Mouse (Mus musculus) heart, postnatal 4 days (tissue): ENCODE measurements at regions not wholly inside any gene's neighbourhood (a gene's known extent, or its start where the extent isn't known, plus 50 kb on each side); places are given as distances from the start of the nearest gene placed in this dataset.
"Not testable (repeated sequence)": the region's sequence is repeated elsewhere in the genome, so short reads cannot be mapped to it uniquely, and the experiment has no call there.

Experiments
- DNase-seq: peaks from one replicate; pipeline ENCODE4 v3.0.0; 2021

DNA sequence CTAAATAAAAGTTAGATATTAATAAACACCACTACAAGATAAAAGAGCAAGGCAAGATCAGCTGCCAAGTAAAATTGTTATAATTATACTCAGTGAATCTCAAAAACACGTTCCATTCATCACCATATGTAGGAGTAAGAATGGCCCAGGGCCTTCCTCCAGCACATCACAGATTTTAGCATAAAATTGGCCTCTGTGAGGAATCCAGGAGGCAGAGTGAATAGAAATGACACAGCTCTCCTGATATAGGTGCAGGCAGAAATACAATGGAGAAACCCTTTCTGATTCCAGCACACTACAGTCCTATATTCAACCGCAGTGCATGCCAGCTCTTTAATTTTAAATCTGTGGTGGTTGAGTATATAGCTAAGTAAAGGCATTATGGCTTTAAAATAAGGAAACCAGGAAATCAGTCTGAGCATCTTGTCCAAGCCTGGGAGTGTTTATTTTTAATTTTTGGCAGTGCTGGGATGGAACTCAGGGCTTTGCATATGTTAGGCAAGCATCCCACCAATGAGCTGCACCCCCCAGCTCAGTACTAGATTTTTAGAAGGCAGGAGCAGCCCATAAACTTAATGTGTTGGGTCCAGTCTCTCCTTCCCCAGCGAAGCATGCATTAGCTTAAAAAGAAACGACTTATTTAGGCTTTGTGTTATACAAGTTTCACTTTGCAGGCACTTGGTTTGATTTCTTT lies 158.3 kb upstream of the Ptprz1 start:
- DNase-seq, result no peak

DNA sequence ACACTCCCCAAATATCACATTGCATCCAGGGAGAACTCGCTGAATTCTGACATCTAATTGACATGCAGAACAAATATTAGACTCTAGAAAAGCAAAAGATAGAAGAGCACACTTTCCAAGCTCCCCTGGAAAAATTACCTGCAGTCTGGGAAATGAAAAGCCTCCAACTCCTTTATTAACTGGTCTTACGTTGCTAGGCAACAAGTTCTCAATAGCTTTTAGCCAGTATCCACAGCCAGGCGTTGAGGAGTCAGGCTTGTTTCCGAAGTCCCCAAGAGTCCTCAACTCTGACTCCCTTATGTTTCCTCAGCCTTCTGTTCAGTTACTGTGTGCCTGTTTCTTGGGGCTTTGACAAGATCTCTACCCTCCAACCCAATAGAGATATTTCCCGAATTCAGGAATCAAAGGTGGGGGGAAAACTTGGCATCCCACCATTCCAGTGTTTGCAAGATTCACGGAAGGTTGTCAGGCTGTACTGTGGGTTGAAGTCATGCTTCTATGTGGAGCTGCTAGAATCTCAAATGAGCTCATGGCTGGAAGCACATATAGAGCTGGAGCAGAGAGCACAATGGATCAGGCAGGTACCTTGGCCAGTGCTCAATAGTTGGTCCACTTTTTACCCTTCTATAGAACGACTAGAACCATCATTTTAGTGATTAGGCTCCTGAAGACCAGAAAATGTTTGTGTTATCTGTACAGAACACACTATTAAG lies 159.0 kb upstream of the Ptprz1 start:
- no peak for DNase-seq

DNA sequence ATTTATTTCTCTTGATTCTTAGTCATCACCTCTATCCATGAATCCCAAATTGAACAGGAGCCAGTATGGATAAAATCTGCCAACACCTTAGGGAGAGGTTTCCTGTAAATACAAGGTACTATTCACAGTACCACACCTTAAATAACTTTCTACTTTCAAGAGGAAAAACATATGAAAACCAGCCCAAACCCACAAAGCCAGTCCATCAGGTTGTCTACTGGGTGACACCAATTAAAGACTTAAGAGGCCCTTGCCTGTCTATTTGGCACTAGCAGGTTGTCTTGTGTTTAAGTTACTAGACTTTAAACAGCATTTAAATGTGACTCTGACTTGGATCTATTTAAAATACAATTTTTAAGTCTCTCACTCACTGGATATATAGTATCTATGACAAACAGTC lies 177.1 kb upstream of the Ptprz1 start:
- no peak for DNase-seq

DNA sequence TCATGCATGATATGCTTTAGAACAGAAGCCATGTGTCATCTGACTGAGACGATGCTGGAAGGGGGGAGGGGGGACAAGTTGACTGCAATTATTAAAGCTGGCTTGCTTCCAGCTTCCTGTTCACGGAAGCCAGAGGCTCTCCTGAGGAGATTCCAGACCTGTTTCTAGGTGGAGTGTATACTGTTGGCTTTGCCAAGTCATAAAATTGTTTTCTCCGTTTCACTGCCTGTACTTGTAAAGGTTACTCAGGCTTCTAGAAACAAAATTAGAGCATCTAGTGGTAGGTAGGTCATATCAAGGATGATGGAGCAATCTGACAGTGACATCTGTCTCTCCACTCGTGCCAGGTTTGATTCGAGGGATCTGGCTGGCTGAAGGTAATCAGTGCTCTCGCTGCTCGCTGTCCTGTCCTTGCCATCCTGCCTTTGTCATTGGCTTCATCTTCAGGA lies 186.6 kb upstream of the Ptprz1 start:
- DNase-seq, result no peak

DNA sequence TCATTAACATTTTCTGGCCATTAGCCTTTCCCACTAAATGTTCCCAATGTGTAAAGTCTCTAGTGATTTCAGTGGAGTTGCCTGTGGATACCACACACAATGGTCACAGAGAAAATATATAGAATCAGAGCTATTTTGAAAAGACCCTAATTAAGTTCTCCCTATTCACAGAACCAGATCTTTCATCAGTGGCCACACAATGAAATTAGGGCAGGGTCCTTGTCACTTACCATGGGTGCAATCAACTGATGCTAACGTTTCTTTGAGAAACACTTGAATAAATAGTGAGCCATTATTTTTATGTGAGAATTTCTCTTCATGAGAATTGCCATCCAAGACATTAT lies 200.7 kb upstream of the Ptprz1 start:
- no peak for DNase-seq

DNA sequence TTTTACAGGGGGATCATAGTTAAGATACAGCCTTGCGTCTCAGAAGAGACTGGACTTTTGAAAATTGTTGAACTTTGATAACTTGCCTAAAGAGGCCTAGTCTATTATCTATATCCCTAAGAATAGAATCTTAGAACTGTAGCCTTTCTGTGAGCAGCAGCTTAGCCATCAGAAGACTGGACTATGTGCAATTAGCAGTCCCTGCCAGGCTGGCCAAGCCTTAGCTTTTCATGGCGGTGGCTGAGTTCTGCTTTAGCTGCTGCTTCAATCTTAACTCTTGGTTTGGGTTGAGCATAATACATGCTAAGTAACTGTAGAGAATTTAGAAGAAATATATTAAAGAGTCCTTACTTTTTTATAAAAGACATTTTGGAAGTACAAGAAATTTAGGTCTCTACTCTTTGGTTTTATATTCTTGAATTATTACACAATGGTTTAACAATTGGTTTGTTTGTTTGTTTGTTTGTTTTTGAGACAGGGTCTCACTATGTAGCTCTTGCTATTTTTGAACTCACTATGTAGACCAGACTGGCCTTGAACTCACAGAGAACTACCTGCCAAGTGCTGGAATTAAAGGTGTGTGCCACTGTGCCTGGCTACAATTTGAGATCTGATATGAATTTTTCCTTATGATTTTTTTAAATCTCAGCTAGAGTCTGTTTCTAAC lies 201.2 kb upstream of the Ptprz1 start:
- no peak for DNase-seq

DNA sequence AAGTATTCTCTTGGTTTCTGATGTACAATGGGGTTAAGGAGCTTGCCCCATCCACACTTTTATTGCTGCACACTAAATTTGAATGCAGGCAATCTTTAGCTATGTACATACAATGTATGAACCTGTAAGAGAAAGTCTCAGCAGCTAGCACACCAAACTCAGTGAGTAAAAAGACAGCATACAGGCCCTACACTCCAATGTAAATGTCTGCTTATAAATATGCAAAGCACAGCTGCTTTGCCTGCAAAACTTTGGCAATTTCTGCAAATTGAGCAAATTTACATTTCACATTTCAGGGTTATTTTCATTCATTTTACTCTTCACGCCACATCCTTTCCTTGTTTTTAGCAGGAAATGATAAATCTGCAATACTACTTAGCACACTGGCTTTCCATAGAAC lies 203.8 kb upstream of the Ptprz1 start:
- DNase-seq, result no peak

DNA sequence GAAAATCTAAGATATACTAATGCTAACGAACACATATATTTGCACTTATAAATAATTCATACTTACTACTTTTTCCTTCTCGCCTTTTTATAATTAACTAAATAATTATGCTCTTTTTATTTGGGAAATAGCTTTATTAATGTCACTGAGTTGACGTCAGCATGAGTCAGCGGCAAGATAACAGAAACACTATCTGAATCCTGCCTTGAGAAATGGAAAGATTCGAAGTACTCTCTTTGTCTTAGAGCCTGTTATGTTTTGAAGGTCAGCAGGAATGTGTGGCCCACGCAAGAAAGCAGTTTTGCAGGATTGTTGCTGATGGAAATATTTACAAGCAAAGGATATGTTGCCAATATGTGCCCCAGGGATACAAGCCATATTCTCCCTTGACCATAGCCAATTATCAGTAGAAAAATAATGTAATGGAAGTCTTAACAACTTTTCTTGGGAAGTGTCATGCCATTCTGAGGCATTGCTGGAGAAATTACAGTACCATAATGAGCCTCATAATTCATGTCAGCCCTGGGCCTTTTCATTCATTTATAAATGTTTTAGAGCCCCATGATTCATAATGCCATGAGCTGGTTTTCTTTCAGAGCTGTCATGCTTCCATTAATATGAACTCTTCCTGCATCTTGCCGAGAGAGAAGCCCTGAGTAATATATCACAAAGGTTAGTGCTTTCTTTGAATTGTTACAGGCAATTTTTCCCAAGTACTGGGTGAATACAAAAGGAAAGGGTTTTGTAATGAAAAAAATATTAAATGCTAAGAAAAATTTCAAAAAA lies 206.9 kb upstream of the Ptprz1 start:
- DNase-seq, result no peak

DNA sequence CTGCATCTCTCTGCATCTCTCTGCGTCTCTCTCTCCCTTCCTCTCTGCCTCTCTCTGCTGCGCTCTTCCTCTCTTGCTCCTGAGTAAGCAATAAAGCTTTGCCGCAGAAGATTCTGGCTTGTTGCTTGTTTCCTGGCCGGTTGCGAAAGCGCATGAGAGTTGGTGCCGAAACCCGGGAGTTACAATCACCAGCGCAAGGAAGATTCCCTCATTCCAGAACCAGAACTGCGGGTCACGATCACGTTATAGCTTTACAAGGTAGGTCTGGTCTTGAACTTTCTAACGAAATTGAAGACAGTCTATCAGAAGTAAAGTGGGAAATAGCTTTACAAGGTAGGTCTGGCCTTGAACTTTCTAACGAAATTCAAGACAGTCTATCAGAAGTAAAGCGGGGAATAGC lies 217.9 kb upstream of the Ptprz1 start:
- not testable (repeated sequence) for DNase-seq

DNA sequence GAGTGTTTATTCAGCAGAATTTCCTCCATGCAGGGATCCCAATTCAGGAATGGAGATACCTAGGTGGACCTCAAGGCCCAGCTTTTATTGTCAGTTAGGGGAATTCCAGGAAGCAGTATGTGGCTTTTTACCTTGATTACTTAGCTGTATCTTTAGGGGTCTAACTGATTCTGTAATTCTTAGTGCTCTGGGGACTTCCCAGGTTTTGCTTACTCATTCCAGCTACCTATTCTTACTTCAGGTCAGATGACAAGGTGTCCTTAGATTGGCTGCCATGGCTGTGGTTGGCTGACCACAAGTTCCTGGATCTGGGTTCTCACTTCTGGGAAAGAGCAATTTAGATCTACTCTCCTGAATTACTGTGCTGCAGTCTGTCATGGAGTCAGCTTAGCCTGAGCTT lies 235.2 kb upstream of the Ptprz1 start:
- DNase-seq, result no peak

DNA sequence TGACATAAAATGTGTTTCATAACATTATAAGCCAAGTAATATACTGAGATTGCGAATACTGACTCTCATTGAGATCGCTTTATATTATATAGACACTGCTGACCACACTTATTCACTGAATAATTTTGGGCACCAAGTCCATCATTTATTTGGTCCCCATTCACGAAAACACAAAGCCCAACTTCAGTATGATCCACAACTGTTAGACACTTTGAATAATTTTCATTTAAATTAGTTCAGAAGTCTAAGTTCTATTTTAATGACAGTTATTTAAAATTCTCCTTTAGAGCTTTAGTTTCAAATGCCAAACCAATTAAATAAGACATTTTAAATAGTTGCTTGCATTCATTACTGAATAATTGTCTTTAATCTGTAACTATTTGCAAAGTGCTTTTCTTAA lies 240.2 kb upstream of the Ptprz1 start:
- DNase-seq, result no peak

DNA sequence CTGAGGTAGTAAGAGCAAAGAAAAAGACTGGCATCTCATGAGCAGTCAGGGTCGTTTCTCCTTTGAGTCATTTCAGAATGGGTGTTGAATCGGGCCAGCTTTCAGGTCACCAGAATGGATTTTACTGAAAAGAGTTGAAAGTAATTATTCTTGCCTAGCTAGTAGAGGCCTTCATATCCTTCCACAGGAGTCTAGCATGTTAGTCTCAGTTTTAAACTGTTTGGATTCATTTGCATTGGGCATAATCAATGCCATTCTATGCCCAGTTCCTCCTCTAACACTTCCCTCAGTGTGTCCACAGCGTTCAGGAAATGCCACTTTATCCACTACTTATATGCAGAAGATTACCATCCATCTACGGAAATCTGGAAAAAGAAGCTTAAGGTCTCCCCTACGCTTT lies 240.6 kb upstream of the Ptprz1 start:
- DNase-seq, result no peak

DNA sequence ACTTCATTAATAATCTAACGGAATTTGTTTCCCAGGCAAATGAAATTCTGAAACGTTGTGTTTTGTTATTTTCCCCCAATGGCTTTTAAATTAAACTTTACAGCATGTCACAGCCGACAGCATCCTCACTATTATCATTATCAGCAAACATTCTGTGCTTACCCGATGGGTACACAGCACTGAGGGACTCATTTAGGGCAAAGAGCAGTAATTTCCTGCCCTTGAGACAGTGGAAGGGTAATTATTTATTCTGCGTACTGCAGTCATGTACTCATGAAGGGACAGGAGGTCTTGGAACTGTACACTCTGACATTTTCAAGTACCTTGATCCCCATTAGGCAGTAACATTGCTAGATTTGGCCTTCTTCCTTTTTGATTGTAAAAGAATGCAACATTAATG lies 235.5 kb upstream of the Fam3c start:
- no peak for DNase-seq

DNA sequence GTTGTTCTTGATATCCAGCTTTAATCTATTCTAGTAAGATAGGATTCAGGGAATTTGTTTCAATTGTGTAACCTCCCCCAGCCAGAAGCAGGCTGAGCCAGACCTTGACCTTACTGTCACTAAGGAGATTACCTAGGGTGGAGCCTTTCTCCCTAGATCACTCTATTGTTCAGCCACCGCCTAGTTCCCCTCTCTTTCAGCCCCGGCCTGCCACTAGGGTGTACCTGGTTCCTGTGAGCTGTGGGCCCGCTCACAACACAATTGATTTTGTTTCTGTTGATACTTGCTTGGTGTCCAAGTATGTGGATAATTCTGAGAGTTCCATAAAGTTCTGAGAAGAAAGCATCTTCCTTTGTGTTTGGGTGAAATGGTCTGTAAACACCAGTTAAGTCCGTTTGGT lies 228.8 kb upstream of the Fam3c start:
- DNase-seq, result no peak

DNA sequence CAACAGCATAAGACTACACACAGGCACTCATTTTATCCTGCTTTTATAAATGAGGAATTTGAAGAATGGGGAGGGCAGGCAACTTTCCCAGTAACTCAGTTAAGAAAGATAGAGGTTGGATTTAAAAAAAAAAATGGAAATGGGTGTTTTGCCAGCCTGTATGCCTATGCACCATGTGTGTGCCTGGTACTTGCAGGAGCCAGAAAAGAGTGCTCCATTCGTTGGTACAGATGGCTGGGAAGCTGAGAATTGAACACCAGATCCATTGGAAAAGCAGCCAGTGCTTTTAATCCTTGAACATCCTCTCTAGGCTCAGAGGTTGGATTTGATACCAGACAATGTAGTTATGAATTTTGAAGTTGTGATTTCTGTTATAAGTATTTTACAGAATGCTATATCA lies 216.9 kb upstream of the Fam3c start:
- DNase-seq, result no peak

DNA sequence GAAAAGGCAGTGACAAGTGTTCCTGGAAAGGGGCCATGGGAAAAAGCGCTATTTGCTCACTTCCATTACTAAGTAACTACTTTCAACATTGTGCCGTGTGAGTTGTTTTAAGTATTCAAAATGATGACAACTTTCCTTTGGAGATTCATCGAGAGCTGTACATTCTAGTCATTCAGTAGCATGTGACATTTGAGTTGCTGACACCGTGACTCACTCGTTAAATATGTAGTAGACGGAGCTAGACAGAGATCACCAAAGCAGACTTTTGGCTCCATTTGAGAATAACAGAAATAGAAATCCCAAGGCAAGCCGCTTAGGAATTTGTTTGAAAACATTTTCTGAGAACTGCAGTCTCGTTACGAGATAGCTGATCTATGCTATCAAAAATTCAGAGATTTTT lies 211.8 kb upstream of the Fam3c start:
- no peak for DNase-seq

DNA sequence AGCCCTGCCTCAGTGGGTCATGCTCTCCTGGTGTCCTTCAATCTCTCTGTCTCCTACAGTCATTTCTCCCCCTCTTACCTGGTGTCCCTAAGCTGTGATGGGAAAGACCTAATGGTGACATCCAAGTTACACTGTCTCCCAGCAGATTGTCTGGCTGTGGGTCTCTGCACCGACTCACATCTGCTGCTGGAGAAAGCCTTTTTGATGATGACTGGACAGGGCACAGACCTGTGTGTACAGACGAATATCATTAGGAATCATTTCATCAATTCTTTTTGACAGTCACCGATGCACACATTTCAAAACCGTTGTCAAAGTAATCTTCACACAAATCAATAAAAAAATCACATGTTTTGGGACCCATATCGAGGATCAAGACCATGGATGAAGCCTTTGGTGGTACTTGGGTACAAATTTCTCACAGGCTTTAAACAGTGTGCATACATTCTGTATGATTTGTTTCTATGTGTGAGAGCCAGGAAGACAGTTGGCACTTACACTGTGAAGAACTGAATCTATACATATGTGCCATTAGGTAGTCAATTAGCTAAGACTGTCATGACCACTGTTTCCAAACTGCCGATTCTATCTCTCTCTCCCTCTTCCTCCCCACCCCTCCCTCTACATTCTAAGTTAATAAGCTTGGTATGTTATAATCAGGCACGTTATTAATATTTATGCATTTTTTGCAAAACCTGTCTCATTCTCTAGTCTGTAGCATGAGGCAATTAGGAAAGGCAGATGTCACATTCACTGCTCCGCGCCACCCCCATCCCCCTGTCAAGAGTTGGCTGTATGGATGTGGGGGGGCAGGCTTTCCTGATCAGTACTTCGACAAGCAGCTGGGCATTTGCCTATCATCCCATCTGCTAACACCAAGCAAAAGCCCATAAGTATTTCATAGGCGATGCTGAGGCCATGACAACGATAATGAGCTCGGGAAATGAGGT lies 192.5 kb upstream of the Fam3c start:
- no peak for DNase-seq

DNA sequence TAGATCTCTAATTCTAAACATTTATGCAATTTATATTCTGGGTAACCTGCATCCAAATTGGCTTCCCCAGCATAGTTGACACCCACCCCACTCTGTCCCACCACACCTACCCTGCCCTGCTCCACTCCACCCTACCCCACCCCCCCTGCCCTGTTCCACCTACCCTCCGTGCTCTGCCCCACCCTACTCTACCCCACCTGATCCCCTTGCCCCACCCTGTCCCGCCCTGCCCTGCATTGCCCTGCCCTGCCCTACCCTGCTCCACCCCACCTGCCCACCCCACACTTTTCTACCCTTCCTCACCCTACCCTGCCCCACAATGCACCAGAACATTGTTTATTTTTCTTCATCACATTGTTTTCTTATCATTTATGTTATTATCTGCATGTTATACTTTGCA lies 185.6 kb upstream of the Fam3c start:
- no peak for DNase-seq

DNA sequence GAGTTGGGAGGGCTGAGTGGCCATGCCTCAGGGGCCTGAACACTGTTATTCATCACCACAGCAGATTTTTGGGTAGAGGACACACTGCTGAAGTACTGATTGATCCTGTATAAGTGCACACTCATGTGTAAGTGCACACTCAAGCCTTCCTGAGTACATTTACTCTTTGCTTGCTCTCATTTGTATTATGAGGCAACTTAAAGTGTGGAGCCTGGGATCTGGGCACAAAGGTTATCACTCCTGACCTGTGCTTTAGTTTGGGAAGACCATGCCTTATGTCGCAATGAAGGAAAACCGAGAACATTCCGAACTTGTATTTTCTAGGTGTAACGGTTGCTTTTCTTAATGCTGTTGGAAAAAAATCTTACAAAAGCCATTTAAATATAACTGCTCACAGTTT lies 182.2 kb upstream of the Fam3c start:
- DNase-seq, result no peak

DNA sequence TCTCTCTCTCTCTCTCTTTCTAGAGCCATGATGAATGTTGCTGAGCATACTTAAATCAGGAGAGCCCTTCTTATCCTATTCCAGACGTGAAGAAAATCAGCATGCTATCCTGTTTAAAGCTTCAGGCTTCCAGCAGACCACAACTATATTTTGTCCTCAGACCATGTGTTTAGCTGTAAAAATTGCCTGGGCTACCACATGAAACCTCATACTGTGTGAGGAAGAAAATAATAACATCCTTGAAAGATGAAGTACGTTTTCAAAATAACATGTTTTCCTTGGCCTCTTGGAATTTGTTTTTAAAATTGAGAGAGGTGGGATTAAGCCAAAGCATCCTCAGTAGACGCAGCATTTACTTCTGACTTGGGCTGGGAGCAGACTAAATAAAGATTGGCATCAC lies 168.3 kb upstream of the Fam3c start:
- no peak for DNase-seq

DNA sequence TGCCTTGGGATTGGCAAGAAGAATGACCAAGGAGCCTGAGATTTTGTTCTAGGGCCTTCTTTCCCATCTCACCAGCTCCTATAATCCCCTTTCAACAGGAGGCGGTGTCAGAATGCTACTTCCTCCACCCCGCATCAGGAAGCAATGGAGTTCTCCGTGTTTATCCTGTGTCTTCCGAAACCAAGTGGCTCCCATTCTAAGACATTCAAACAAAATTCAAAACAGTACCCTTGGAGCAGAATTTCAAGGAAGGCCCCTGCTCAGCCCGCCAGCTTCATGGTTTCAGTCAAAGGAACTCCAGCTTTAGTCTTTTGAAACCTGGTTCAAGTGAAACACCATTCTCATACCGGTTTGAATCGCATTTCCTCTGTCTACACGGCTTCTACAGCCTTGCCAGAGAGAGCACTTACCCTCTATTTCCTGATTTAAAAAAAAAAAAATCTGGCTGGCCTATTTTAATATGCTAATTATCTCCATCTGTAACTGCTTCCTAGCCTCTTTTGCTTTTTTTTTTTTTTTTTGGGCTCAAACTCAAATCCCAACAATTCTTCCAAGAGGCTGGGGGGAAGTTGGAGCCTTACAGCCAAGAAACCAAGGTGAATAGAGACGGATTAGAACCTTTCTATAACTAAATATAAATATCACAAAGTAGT lies 167.7 kb upstream of the Fam3c start:
- no peak for DNase-seq

DNA sequence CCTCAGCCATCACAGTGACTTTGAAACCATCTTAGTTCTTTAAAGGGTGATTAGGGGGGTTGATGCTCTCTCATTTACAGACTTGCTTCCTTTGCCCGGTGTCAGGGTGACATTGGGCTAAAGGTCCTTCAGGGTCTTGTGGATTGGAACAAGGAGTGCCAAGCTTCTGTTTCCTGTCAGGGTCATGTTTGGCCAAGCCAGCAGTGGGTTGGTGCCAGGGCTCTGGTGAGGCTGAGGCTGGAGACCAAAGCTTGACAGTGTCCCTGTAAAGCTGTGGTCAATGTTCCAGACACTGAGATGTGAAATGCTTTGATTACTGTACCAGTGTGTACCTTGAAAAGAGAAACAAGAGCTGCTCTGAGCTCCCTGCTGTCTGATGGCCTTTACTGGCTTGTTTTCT lies 150.8 kb upstream of the Fam3c start:
- no peak for DNase-seq
